Mouse (Mus musculus) ovary, adult 2 months (tissue): ENCODE measurements around the gene Miga1. TPM values are rescaled to one million over a fixed set of nuclear protein-coding genes. Genes with fewer than 3 reads are reported as not detected.

Source experiments
- polyA plus RNA-seq: library from polyadenylated mRNA; depleted of rRNA; stranded (reverse); fragments of >200 nt; gene quantifications from 2 replicates; pipeline ENCODE4 v1.2.3, GENCODE M21; 2012; rRNA removed

Miga1 gene
- polyA plus RNA-seq = 11.0 and 13.1 TPM in 2 replicates

DNA sequence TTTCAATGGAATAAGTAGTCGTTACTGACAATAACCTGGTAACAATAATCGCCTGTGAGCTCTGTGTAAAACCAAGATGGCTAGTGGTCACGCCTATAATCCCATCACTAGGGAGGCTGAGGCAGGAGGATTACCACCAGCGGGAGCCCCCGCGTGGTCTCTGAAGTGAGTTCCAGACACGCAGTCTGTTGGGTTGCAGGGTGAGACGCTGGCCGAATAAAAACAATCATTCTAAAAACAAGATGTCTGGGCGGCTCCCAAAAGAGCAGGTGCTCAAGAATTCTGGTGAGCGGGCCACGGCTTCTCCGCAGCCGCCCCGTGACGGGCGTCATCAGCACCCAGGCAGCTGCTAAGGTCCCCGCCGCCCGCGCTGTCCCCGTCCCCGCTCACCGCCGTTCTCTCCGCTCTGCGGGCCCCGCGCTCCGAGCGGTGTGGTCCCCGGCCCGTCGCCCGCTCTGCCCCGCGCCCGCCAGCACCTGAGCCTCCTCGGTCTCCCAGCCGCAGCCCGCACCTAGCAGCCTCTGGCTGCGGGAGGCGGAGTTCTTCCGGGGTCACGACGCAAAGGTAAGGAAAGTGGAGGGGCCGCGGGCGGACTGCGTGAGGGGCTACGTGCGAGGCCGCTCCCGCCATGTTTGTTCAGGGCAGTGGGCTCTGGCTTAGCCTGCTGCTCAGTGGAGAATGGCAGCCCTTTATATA, at the start of gene Miga1:
Gene Miga1 (minus strand): TSS at position 546 of the 696 bp plus-strand sequence.

DNA sequence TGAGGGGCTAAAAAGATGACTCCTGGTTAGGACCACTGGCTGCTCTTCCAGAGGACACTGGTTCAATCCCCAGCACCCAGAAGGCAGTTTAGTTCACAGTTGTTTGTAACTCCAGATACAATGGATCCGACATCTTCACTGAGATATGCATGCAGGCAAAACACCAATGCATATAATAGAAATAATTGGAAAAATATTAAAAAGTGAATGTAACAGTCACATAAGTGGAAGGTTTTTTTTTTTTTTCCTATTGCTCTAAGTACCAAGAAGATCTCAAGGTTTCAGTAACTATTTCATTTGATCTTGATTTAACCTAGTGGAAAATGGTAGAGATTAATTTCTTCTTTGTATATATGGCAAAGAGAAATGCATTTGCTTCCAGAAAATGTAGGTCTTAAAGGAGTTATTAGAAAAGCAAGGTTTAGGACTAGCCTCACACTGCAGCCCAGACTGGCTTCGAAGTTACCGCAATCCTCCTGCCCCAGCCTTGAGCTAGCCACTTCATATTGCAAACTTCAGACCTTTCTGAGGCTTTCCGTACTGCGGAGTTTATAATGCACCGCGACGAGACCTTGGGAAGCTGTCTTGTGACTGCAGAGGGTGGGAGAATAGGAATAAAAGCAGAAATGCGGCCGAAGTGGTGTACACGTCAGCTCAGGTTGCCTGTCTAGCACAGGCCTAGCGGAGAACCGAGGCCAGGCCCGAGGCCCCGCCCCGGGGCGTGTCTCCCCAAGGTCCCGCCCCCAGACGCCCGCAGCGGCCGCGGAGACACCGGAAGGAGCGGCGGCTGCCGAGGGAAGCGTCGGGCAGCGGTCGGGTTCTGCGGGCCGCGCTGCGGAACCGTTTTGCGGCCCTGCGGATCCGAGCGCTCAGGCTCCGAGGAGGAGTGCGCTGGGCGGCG, 5.8 kb upstream of the Miga1 start, which contains the start of gene Usp33:
Gene Usp33 (plus strand): TSS at position 747 of the 901 bp plus-strand sequence.

DNA sequence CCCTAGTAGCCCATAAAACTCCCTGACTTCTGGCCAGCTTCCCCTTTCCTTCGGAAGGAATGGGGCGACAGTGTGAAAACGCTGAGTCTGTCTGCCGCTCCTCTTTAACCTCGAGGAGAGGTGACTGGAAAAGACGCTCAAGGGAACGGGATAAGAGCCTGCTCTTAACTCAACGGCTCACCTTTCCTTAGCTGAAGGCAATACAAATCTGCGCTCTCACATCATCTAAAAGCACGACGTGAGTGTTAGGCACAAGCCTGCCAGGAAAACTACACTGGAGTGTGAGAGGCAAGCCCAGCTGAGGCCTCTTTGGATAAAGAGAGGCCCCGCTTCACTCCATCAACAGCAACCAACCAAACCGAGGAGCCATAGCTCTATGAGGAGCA, 74.2 kb downstream of the Miga1 start, which contains the start of gene Nexn:
Gene Nexn (minus strand): TSS at position 315 of the 386 bp plus-strand sequence.

Other genes with a start within 250 kb of the Miga1 start
- gene Gipc2, start 174.2 kb downstream of the Miga1 start, polyA plus RNA-seq = 0.60 and 0.75 TPM in 2 replicates
- 4.9 and 5.3 TPM in 2 replicates for gene Dnajb4, start 130.1 kb downstream of the Miga1 start, polyA plus RNA-seq
- 79.3 and 88.0 TPM in 2 replicates for gene Fubp1, start 130.0 kb downstream of the Miga1 start, polyA plus RNA-seq
- gene Nexn, start 74.1 kb downstream of the Miga1 start, polyA plus RNA-seq = 0.08 TPM in 1 of 2 replicates, not detected in the other
- gene Usp33, start 6.1 kb upstream of the Miga1 start, polyA plus RNA-seq = 22.0 and 24.5 TPM in 2 replicates
- 27.6 and 35.6 TPM in 2 replicates for gene Zzz3, start 55.1 kb upstream of the Miga1 start, polyA plus RNA-seq